Mouse (Mus musculus) limb, embryonic 11.5 days (tissue): ENCODE data around the gene Gm17019. TPM values are rescaled to one million over a fixed set of nuclear protein-coding genes. Genes with fewer than 3 reads are reported as not detected.
"Not testable (repeated sequence)": the region's sequence is repeated elsewhere in the genome, so short reads cannot be mapped to it uniquely, and the experiment has no call there.

Experiments
- ATAC-seq: fragments of 200-750 bp; cut with Nextera tagmentation; 2 replicates; pipeline ENCODE4 v1.8.0; 2017; ENCODE audit warnings: low read depth; ENCODE audit not compliant: insufficient number of reproducible peaks, low FRiP score, low TSS enrichment
- DNase-seq: peaks from one replicate; pipeline ENCODE4 v3.0.0-alpha.2; 2015; ENCODE audit warnings: low spot score
- H3K27ac ChIP-seq: fragments of 300-500 bp; sonication (generic); replicated peaks from 2 replicates; pipeline ENCODE4 v1.5.1; 2014; ENCODE audit warnings: low read depth, mild to moderate bottlenecking, low read length
- H3K27me3 ChIP-seq: fragments of 300-500 bp; sonication (generic); 2 replicates; pipeline ENCODE4 v1.6.1; 2014; ENCODE audit warnings: mild to moderate bottlenecking, low read length, mixed read lengths; ENCODE audit not compliant: control insufficient read depth, insufficient read depth
- H3K36me3 ChIP-seq: fragments of 300-500 bp; sonication (generic); 2 replicates; pipeline ENCODE4 v1.6.1; 2014; ENCODE audit warnings: mild to moderate bottlenecking, low read length, moderate library complexity, mixed read lengths; ENCODE audit not compliant: control insufficient read depth, insufficient read depth
- H3K4me1 ChIP-seq: fragments of 300-500 bp; sonication (generic); 2 replicates; pipeline ENCODE4 v1.6.1; 2014; ENCODE audit warnings: low read length, mixed read lengths; ENCODE audit not compliant: control insufficient read depth, insufficient read depth
- H3K4me2 ChIP-seq: fragments of 300-500 bp; sonication (generic); 2 replicates; pipeline ENCODE4 v1.6.1; 2014; ENCODE audit warnings: low read depth, mild to moderate bottlenecking, moderate library complexity; ENCODE audit not compliant: severe bottlenecking
- H3K4me3 ChIP-seq: fragments of 300-500 bp; sonication (generic); 2 replicates; pipeline ENCODE4 v1.5.1; 2014; ENCODE audit warnings: low read depth, low read length
- H3K9ac ChIP-seq: fragments of 300-500 bp; sonication (generic); 2 replicates; pipeline ENCODE4 v1.6.1; 2014; ENCODE audit warnings: mild to moderate bottlenecking, low read length
- H3K9me3 ChIP-seq: fragments of 300-500 bp; sonication (generic); 2 replicates; pipeline ENCODE4 v1.6.1; 2016; ENCODE audit warnings: low read length; ENCODE audit not compliant: control insufficient read depth
- WGBS: fragments of 180-500 bp; shearing (Covaris S2); extraction: QIAGEN DNeasy Blood & Tissue Kit; methylation state at CpG from one replicate; pipeline ENCODE4 v1.1.7; 2014; 5-methylcytosine and 5-hydroxymethylcytosine counted together
- polyA plus RNA-seq: library from polyadenylated mRNA; unstranded; fragments of >200 nt; fragmentation: Nextera tagmentation; extraction: Ambion mirVana; gene quantifications from 2 replicates; pipeline ENCODE4 v1.2.1, GENCODE M21; 2014

Gm17019 gene
- polyA plus RNA-seq, 1 experiment from 2014 or later: not detected

GRCm38 (mm10) chr5:15044830-15045767, 12.3 kb upstream of the Gm17019 start:
- H3K27ac ChIP-seq, H3K4me2 ChIP-seq, H3K9ac ChIP-seq, H3K9me3 ChIP-seq, H3K4me3 ChIP-seq, H3K4me1 ChIP-seq, H3K36me3 ChIP-seq, H3K27me3 ChIP-seq, DNase-seq: not testable (repeated sequence)
- 86% methylated on average over 6 of the region's 9 CpGs for WGBS
- peak; percentile 65; the same call in 1 of the 2 replicates for ATAC-seq

GRCm38 (mm10) chr5:15040784-15041183, 8.0 kb upstream of the Gm17019 start:
- H3K4me1 ChIP-seq: not testable (repeated sequence)
- 0 out of 2 replicates have a peak, but pooled peaks have one; percentile 62 for ATAC-seq

GRCm38 (mm10) chr5:15039984-15040383, 7.2 kb upstream of the Gm17019 start:
- H3K4me2 ChIP-seq, H3K4me3 ChIP-seq, H3K4me1 ChIP-seq, H3K36me3 ChIP-seq, H3K9ac ChIP-seq, H3K27me3 ChIP-seq, H3K27ac ChIP-seq, H3K9me3 ChIP-seq: not testable (repeated sequence)
- ATAC-seq (peak; percentile 92), DNase-seq (peak; percentile 25)
- WGBS: 83% methylated on average over 4 of the region's 4 CpGs

More at GRCm38 (mm10) chr5:15040784-15041183, 8.0 kb upstream of the Gm17019 start:
- DNase-seq, H3K27ac ChIP-seq, H3K27me3 ChIP-seq, H3K4me2 ChIP-seq, H3K9me3 ChIP-seq, H3K9ac ChIP-seq, H3K36me3 ChIP-seq, H3K4me3 ChIP-seq: not testable (repeated sequence)
- 55% methylated on average over 3 of the region's 4 CpGs for WGBS

GRCm38 (mm10) chr5:15024316-15024715, 8.5 kb downstream of the Gm17019 start:
- not testable (repeated sequence) for H3K4me3 ChIP-seq, H3K27me3 ChIP-seq, H3K4me1 ChIP-seq, H3K9me3 ChIP-seq, H3K36me3 ChIP-seq, H3K4me2 ChIP-seq, H3K27ac ChIP-seq, ATAC-seq, H3K9ac ChIP-seq, DNase-seq
- 67% methylated on average over 1 of the region's 1 CpGs for WGBS

GRCm38 (mm10) chr5:15020067-15020466, 12.7 kb downstream of the Gm17019 start:
- H3K27ac ChIP-seq, H3K9ac ChIP-seq, ATAC-seq, H3K9me3 ChIP-seq, H3K27me3 ChIP-seq, H3K4me3 ChIP-seq, H3K4me1 ChIP-seq, H3K4me2 ChIP-seq, H3K36me3 ChIP-seq: not testable (repeated sequence)
- 77% methylated on average over 2 of the region's 2 CpGs for WGBS
- DNase-seq: peak; percentile 20

- ATAC-seq: peak; percentile 44; the same call in 1 of the 2 replicates
- H3K27me3 ChIP-seq, H3K4me2 ChIP-seq, H3K4me3 ChIP-seq, H3K9ac ChIP-seq, H3K27ac ChIP-seq, H3K9me3 ChIP-seq, DNase-seq, H3K4me1 ChIP-seq, H3K36me3 ChIP-seq: not testable (repeated sequence)
- 84% methylated on average over 11 of the region's 11 CpGs for WGBS
These were observed 21.9 kb downstream of the Gm17019 start for GRCm38 (mm10) chr5:15010639-15011582.

GRCm38 (mm10) chr5:15006907-15007306, 25.9 kb downstream of the Gm17019 start:
- not testable (repeated sequence) for H3K4me3 ChIP-seq, H3K27ac ChIP-seq, H3K27me3 ChIP-seq, H3K9ac ChIP-seq, DNase-seq, H3K36me3 ChIP-seq, H3K4me1 ChIP-seq, H3K4me2 ChIP-seq, ATAC-seq
- 52% methylated on average over 3 of the region's 3 CpGs for WGBS
- peaks cover 16% of the 10 kb centered on the region for H3K9me3 ChIP-seq

GRCm38 (mm10) chr5:15006288-15006687, 26.5 kb downstream of the Gm17019 start:
- 66% methylated on average over 3 of the region's 3 CpGs for WGBS
- DNase-seq, H3K4me1 ChIP-seq, H3K27me3 ChIP-seq, H3K27ac ChIP-seq, ATAC-seq, H3K9ac ChIP-seq, H3K36me3 ChIP-seq, H3K4me2 ChIP-seq, H3K4me3 ChIP-seq: not testable (repeated sequence)
- H3K9me3 ChIP-seq: peaks cover 16% of the 10 kb centered on the region
